Mouse (Mus musculus): ENCODE measurements around the gene Pou2f2.

DNA sequence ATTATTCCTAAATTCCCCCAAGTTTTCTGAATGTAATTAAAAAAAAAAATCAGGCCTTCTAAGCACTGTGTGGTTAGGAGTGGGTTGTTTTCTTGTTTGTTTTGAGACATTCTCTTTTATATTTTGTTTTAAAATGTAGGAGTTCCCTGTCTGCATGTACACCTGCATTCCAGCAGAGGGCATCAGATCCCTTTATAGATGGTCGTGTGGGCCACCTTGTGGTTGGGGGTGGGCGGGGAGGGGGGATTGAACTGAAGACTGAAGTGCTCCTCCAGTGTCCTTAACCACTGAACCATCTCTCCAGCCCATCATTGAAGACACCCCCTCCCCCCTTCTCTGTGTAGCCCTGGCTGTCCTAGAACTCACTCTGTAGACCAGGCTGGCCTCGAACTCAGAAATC, 92.9 kb downstream of the Pou2f2 start:
- TF ChIP-seq EP300 (IDR thresholded peaks at IDR 0.05; ENCODE audit: insufficient read depth, low read depth, low read length) (no peak), CTCF (IDR thresholded peaks at IDR 0.05) (peak; percentile 54), POLR2A (IDR thresholded peaks at IDR 0.05; ENCODE audit: insufficient read depth, low read depth, low read length) (no peak)

Measured in heart, adult 2 months (tissue).